Mouse (Mus musculus): ENCODE measurements at regions not wholly inside any gene's neighbourhood (a gene's known extent, or its start where the extent isn't known, plus 50 kb on each side); places are given as distances from the start of the nearest gene placed in this dataset.

DNA sequence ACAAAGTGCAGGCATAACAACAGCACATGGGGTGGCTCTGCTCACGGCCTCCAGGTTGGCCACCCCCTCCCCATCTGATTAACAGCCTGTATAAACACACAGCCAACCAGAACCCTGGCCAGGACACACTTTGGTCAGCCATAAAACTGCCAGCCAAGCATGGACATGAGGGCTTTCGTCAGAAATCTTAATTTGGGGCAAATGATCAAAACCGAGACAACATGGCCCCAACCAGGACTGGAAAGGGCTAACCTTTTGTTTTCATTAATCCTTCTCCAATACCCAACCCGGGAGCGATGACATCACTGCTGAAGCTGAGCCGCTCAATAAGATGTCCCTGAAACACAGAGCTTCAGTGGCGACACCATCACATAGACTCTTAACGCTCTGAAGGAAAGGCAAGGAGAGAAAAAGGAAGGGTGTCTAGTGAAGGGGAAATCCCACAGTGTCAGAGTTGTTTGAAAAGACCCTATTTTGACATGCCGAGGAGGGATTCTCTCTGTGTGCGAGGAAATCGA lies 351.9 kb upstream of the Npvf start:
- no peak for TF ChIP-seq CTCF (IDR thresholded peaks at IDR 0.05; ENCODE audit: low read depth)
- no peak for TF ChIP-seq EP300 (IDR thresholded peaks at IDR 0.05; ENCODE audit: low read depth)

Data from liver, embryonic 14.5 days (tissue).